Comparison of ENCODE assay signal across 8 mouse cellular contexts in genomic region chr13:102874465-102875143, GRCm38 (mm10).
DNase-seq lines count a peak whose midpoint lies in the region; ATAC-seq and TF ChIP-seq lines count a peak whose summit lies in the region.

No protein-coding gene starts in this region.

- H3K27me3 ChIP-seq in hindbrain, embryonic 10.5 days (ENCODE audit: insufficient read depth, poor library complexity, severe bottlenecking) = no peaks in the 10 kb centered on the region
- H3K27me3 ChIP-seq in hindbrain, embryonic 16.5 days (replicated peaks; ENCODE audit: control insufficient read depth, insufficient read depth, low read length) = no peaks in the 10 kb centered on the region
- H3K27me3 ChIP-seq in neural tube, embryonic 14.5 days (ENCODE audit: control insufficient read depth, insufficient read depth, low read length) = no peaks in the 10 kb centered on the region
- no peaks in the 10 kb centered on the region for H3K27me3 ChIP-seq in kidney, adult 2 months (replicated peaks; ENCODE audit: control insufficient read depth, insufficient read depth, low read length)
- H3K27me3 ChIP-seq in thymus, adult 2 months (ENCODE audit: control insufficient read depth, insufficient read depth, low read length) = no peaks in the 10 kb centered on the region

- peaks cover 56% of the 10 kb centered on the region for H3K4me1 ChIP-seq in hindbrain, embryonic 10.5 days (replicated peaks)
- peaks cover 4% of the 10 kb centered on the region; the same call in 1 of the 2 replicates for H3K4me1 ChIP-seq in hindbrain, embryonic 16.5 days (ENCODE audit: control insufficient read depth, insufficient read depth, low read depth, low read length)
- peaks cover 6% of the 10 kb centered on the region for H3K4me1 ChIP-seq in neural tube, embryonic 14.5 days (ENCODE audit: control insufficient read depth, insufficient read depth, low read length)
- H3K4me1 ChIP-seq in kidney, adult 2 months (ENCODE audit: control insufficient read depth, insufficient read depth, low read length) = no peaks in the 10 kb centered on the region; the same call in 1 of the 2 replicates
- H3K4me1 ChIP-seq in thymus, adult 2 months (replicated peaks; ENCODE audit: control insufficient read depth, insufficient read depth, low read length) = no peaks in the 10 kb centered on the region

- 0 out of 2 replicates have a peak overlapping the region, but pooled peaks have one; percentile 6 for H3K27ac ChIP-seq in hindbrain, embryonic 10.5 days
- no peak overlapping the region for H3K27ac ChIP-seq in hindbrain, embryonic 16.5 days (ENCODE audit: low read depth, low read length)
- H3K27ac ChIP-seq in gastrocnemius, adult 2 months = peak overlapping the region; percentile 82
- no peak overlapping the region for H3K27ac ChIP-seq in neural tube, embryonic 14.5 days (ENCODE audit: low read depth, low read length)
- H3K27ac ChIP-seq in kidney, adult 2 months (ENCODE audit: insufficient read depth, low read depth, low read length) = no peak overlapping the region
- no peak overlapping the region for H3K27ac ChIP-seq in thymus, adult 2 months (ENCODE audit: control insufficient read depth, insufficient read depth, low read length)

- 83% methylated on average over 14 of the region's 14 CpGs for WGBS in hindbrain, embryonic 10.5 days
- 58% methylated on average over 14 of the region's 14 CpGs for WGBS in hindbrain, embryonic 16.5 days
- 40% methylated on average over 14 of the region's 14 CpGs for WGBS in neural tube, embryonic 14.5 days
- 83% methylated on average over 14 of the region's 14 CpGs for WGBS in kidney, adult 2 months
- 90% methylated on average over 14 of the region's 14 CpGs for WGBS in thymus, adult 2 months

- H3K9me3 ChIP-seq in hindbrain, embryonic 10.5 days = no peaks in the 10 kb centered on the region
- H3K9me3 ChIP-seq in hindbrain, embryonic 16.5 days (ENCODE audit: control insufficient read depth, low read length) = no peaks in the 10 kb centered on the region
- H3K9me3 ChIP-seq in neural tube, embryonic 14.5 days (ENCODE audit: control insufficient read depth, low read length) = no peaks in the 10 kb centered on the region

- no peak for ATAC-seq in hindbrain, embryonic 16.5 days
- peak; percentile 64 for ATAC-seq in neural tube, embryonic 14.5 days (ENCODE audit: low read depth)

- intact Hi-C loops in gastrocnemius, adult 2 months (cut with DNase I) = no loop called here

- TF ChIP-seq POLR2A in kidney, adult 2 months (IDR thresholded peaks at IDR 0.05; ENCODE audit: low read depth, low read length) = no peak
- TF ChIP-seq POLR2A in thymus, adult 2 months (IDR thresholded peaks at IDR 0.05; ENCODE audit: control insufficient read depth, extremely low read depth, insufficient read depth, low read length, poor library complexity) = no peak

- H3K4me3 ChIP-seq in hindbrain, embryonic 10.5 days = no peak overlapping the region
- H3K4me3 ChIP-seq in hindbrain, embryonic 16.5 days (ENCODE audit: low read length) = no peak overlapping the region
- no peak overlapping the region; the same call in 1 of the 2 replicates for H3K4me3 ChIP-seq in gastrocnemius, adult 2 months
- H3K4me3 ChIP-seq in neural tube, embryonic 14.5 days (ENCODE audit: low read depth, low read length) = no peak overlapping the region
- H3K4me3 ChIP-seq in kidney, adult 2 months (ENCODE audit: insufficient read depth, low read depth, low read length) = no peak overlapping the region
- no peak overlapping the region for H3K4me3 ChIP-seq in thymus, adult 2 months (ENCODE audit: control insufficient read depth, insufficient read depth, low read length)

- no peak overlapping the region for H3K9ac ChIP-seq in hindbrain, embryonic 16.5 days (ENCODE audit: low read depth, low read length)
- H3K9ac ChIP-seq in neural tube, embryonic 14.5 days (replicated peaks; ENCODE audit: low read depth, low read length) = no peak overlapping the region

- TF ChIP-seq CTCF in gastrocnemius, adult 2 months (IDR thresholded peaks at IDR 0.05) = no peak
- no peak for TF ChIP-seq CTCF in kidney, adult 2 months (conservative IDR thresholded peaks at IDR 0.05; ENCODE audit: insufficient read depth, insufficient read length, low read depth, low read length)
- no peak for TF ChIP-seq CTCF in thymus, adult 2 months (IDR thresholded peaks at IDR 0.05; ENCODE audit: borderline replicate concordance, control insufficient read depth, extremely low read depth, insufficient read depth, low read length, poor library complexity)

- H3K4me2 ChIP-seq in hindbrain, embryonic 16.5 days (ENCODE audit: low read length) = no peak overlapping the region
- H3K4me2 ChIP-seq in neural tube, embryonic 14.5 days (ENCODE audit: low read depth, low read length) = no peak overlapping the region

- DNase-seq in hindbrain, embryonic 10.5 days (ENCODE audit: low spot score) = peak; percentile 26
- peak; percentile 80 for DNase-seq in Muller cell, postnatal 12 days (ENCODE audit: inconsistent ontology term)
- peak; percentile 69 for DNase-seq in gastrocnemius, adult 2 months
- DNase-seq in layer of hippocampus, adult 18-20 months (ENCODE audit: low spot score in 2 of 2) = peak; percentile 69 to 85
- no peak for DNase-seq in kidney, adult 2 months
- DNase-seq in thymus, adult 2 months = no peak

- H3K36me3 ChIP-seq in hindbrain, embryonic 10.5 days = no peaks in the 10 kb centered on the region
- no peaks in the 10 kb centered on the region for H3K36me3 ChIP-seq in hindbrain, embryonic 16.5 days (ENCODE audit: control insufficient read depth, insufficient read depth, low read length)
- H3K36me3 ChIP-seq in neural tube, embryonic 14.5 days (ENCODE audit: control insufficient read depth, insufficient read depth, low read length) = no peaks in the 10 kb centered on the region
- no peaks in the 10 kb centered on the region for H3K36me3 ChIP-seq in kidney, adult 2 months (ENCODE audit: control insufficient read depth, insufficient read depth, low read length)
- no peaks in the 10 kb centered on the region for H3K36me3 ChIP-seq in thymus, adult 2 months (ENCODE audit: control insufficient read depth, insufficient read depth, low read length)

Comparison
In these comparisons a context has a peak if more than half of its experiments do, and no peak if none do; other contexts are left out.
1. H3K27ac ChIP-seq: peak in hindbrain, embryonic 10.5 days (single experiment) and gastrocnemius, adult 2 months (single experiment); none in hindbrain, embryonic 16.5 days (single experiment), neural tube, embryonic 14.5 days (single experiment), kidney, adult 2 months (single experiment) and thymus, adult 2 months (single experiment).
2. DNase-seq: peak in hindbrain, embryonic 10.5 days (single experiment), Muller cell, postnatal 12 days (single experiment), gastrocnemius, adult 2 months (single experiment) and layer of hippocampus, adult 18-20 months (2 of 2); none in kidney, adult 2 months (single experiment) and thymus, adult 2 months (single experiment).